Mouse (Mus musculus) liver, embryonic 11.5 days (tissue): ENCODE data around the gene Gabrb3. TPM values are rescaled to one million over a fixed set of nuclear protein-coding genes. Genes with fewer than 3 reads are reported as not detected.

ENCODE experiments used
- ATAC-seq: fragments of 200-750 bp; cut with Nextera tagmentation; replicated peaks from 2 replicates; pipeline ENCODE4 v1.8.0; 2017; ENCODE audit warnings: moderate number of reproducible peaks, mild to moderate bottlenecking, moderate TSS enrichment, moderate library complexity; ENCODE audit not compliant: low FRiP score
- DNase-seq: peaks from one replicate; pipeline ENCODE4 v3.0.0-alpha.2; 2017; ENCODE audit warnings: low spot score
- H3K27ac ChIP-seq: fragments of 300-500 bp; sonication (generic); 2 replicates; pipeline ENCODE4 v1.5.1; 2014; ENCODE audit warnings: mild to moderate bottlenecking, low read depth, low read length, control low read depth
- H3K27me3 ChIP-seq: fragments of 300-500 bp; sonication (generic); replicated peaks from 2 replicates; pipeline ENCODE4 v1.6.1; 2014; ENCODE audit warnings: low read length, mixed read lengths; ENCODE audit not compliant: control insufficient read depth, insufficient read depth
- H3K36me3 ChIP-seq: fragments of 300-500 bp; sonication (generic); 2 replicates; pipeline ENCODE4 v1.6.1; 2014; ENCODE audit warnings: mild to moderate bottlenecking, low read length, moderate library complexity, mixed read lengths; ENCODE audit not compliant: control insufficient read depth, insufficient read depth
- H3K4me1 ChIP-seq: fragments of 300-500 bp; sonication (generic); replicated peaks from 2 replicates; pipeline ENCODE4 v1.6.1; 2014; ENCODE audit warnings: low read length, mixed read lengths; ENCODE audit not compliant: control insufficient read depth, insufficient read depth
- H3K4me2 ChIP-seq: fragments of 300-500 bp; sonication (generic); 2 replicates; pipeline ENCODE4 v1.6.1; 2014; ENCODE audit warnings: mild to moderate bottlenecking, control low read depth, moderate library complexity
- H3K4me3 ChIP-seq: fragments of 300-500 bp; sonication (generic); 2 replicates; pipeline ENCODE4 v1.5.1; 2014; ENCODE audit warnings: low read depth, low read length, control low read depth
- H3K9ac ChIP-seq: fragments of 300-500 bp; sonication (generic); 2 replicates; pipeline ENCODE4 v1.6.1; 2014; ENCODE audit warnings: low read depth, low read length, control low read depth
- H3K9me3 ChIP-seq: fragments of 300-500 bp; sonication (generic); 2 replicates; pipeline ENCODE4 v1.6.1; 2016; ENCODE audit warnings: low read length, inconsistent platforms, mixed read lengths; ENCODE audit not compliant: control insufficient read depth
- WGBS: fragments of 180-500 bp; shearing (Covaris S2); extraction: QIAGEN DNeasy Blood & Tissue Kit; methylation state at CpG from one replicate; pipeline ENCODE4 v1.1.7; 2014; 5-methylcytosine and 5-hydroxymethylcytosine counted together
- polyA plus RNA-seq: library from polyadenylated mRNA; unstranded; fragments of >200 nt; fragmentation: Nextera tagmentation; extraction: Ambion mirVana; gene quantifications from 2 replicates; pipeline ENCODE4 v1.2.1, GENCODE M21; 2014

Gene Gabrb3
- polyA plus RNA-seq, 1 experiment from 2014 or later = 0.95 TPM

- H3K4me3 ChIP-seq = no peak overlapping the region
- ATAC-seq (no peak), DNase-seq (no peak)
- H3K27ac ChIP-seq = no peak overlapping the region
- no peaks in the 10 kb centered on the region for H3K36me3 ChIP-seq
- no peak overlapping the region for H3K9ac ChIP-seq
- WGBS = 87% methylated on average over 12 of the region's 12 CpGs
- H3K4me1 ChIP-seq = no peaks in the 10 kb centered on the region
- no peaks in the 10 kb centered on the region for H3K9me3 ChIP-seq
- H3K27me3 ChIP-seq = no peaks in the 10 kb centered on the region
- H3K4me2 ChIP-seq = no peak overlapping the region
These were observed 144.9 kb downstream of the Gabrb3 start for GRCm38 (mm10) chr7:57564403-57564802.

DNA sequence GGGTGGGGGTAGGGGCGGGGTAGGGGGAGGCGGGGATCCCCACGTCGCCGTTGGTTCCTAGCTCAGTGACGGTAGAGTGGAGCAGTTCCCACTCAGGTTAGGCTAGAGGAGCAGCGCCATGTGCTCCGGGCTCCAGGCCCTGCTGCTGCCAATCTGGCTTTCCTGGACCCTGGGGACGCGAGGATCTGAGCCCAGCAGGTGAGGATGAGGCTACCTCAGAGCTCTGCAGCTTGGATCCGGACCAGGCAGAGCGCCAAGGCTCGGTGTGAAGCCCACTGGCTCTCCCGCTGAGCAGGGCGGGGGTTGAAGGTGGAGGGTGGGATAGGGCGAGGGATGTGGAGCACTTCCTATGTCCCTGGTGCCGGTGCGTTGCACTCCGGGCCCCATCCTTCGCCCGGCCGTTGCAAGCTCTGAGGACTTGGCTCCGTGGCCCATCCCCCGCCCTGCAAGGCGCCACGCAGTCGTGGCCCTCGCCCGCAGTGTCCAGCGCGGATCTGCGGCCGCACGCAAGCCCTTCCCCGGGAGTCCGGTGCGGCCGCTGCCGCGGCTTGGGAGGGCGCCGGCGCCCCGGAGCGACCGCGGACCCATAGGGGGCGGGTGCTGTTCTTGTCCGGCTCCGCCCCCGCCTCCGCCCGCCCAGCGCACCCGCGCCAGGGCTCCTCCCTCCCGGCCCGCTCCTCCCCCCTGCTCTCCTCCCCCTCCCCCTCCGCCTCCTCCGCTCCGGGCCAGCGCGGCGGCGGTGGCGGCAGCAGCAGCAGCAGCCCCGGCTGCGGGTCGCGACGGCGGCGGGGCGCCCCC, 171.2 kb downstream of the Gabrb3 start:
- Histone ChIP-seq H3K9ac (no peak overlapping the region), H3K27me3 (peaks cover 34% of the 10 kb centered on the region), H3K4me1 (no peaks in the 10 kb centered on the region), H3K36me3 (no peaks in the 10 kb centered on the region), H3K4me3 (peak overlapping the region; percentile 53), H3K9me3 (no peaks in the 10 kb centered on the region), H3K4me2 (peak overlapping the region; percentile 81), H3K27ac (no peak overlapping the region)
- peak; percentile 91 for ATAC-seq
- under 1% methylated on average over 56 of the region's 74 CpGs for WGBS
- peak; percentile 75 for DNase-seq

DNA sequence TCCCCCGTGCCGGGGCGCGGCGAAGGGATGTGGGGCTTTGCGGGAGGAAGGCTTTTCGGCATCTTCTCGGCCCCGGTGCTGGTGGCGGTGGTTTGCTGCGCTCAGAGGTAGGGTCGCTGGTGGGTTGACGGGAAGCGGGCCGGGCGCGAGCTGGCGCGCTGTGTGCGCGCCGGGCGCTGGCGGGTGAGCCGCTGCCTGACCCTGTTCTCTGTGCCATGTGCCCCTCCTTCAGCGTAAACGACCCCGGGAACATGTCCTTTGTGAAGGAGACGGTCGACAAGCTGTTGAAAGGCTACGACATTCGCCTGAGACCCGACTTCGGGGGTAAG, 171.7 kb downstream of the Gabrb3 start:
- no peaks in the 10 kb centered on the region for H3K9me3 ChIP-seq
- peak overlapping the region; percentile 81 for H3K4me2 ChIP-seq
- H3K27ac ChIP-seq = no peak overlapping the region
- no peak for DNase-seq
- H3K27me3 ChIP-seq = peaks cover 34% of the 10 kb centered on the region
- no peak overlapping the region for H3K9ac ChIP-seq
- under 1% methylated on average over 29 of the region's 34 CpGs for WGBS
- H3K4me1 ChIP-seq = no peaks in the 10 kb centered on the region
- H3K4me3 ChIP-seq = peak overlapping the region; percentile 53
- H3K36me3 ChIP-seq = no peaks in the 10 kb centered on the region
- peak; percentile 42 for ATAC-seq

- Histone ChIP-seq H3K27me3 (peaks cover 34% of the 10 kb centered on the region), H3K27ac (no peak overlapping the region), H3K4me3 (peak overlapping the region; percentile 53), H3K9me3 (no peaks in the 10 kb centered on the region), H3K4me2 (peak overlapping the region; percentile 81), H3K9ac (no peak overlapping the region), H3K36me3 (no peaks in the 10 kb centered on the region), H3K4me1 (no peaks in the 10 kb centered on the region)
- WGBS = 2% methylated on average over 56 of the region's 56 CpGs
- ATAC-seq = peak; percentile 38; the same call in 1 of the 2 replicates
- peak; percentile 64 for DNase-seq
These were observed 172.3 kb downstream of the Gabrb3 start for GRCm38 (mm10) chr7:57591578-57592431.

GRCm38 (mm10) chr7:57597341-57597740, 177.8 kb downstream of the Gabrb3 start:
- Histone ChIP-seq H3K9me3 (no peaks in the 10 kb centered on the region), H3K4me1 (no peaks in the 10 kb centered on the region), H3K27ac (no peak overlapping the region), H3K4me2 (no peak overlapping the region), H3K9ac (no peak overlapping the region), H3K27me3 (peaks cover under 1% of the 10 kb centered on the region), H3K4me3 (no peak overlapping the region), H3K36me3 (no peaks in the 10 kb centered on the region)
- 75% methylated on average over 5 of the region's 5 CpGs for WGBS
- DNase-seq = no peak
- ATAC-seq = no peak

- Histone ChIP-seq H3K4me1 (no peaks in the 10 kb centered on the region), H3K4me2 (no peak overlapping the region), H3K27me3 (no peaks in the 10 kb centered on the region), H3K9ac (no peak overlapping the region), H3K36me3 (no peaks in the 10 kb centered on the region), H3K9me3 (no peaks in the 10 kb centered on the region), H3K27ac (no peak overlapping the region), H3K4me3 (no peak overlapping the region)
- WGBS = 49% methylated on average over 3 of the region's 3 CpGs
- ATAC-seq (no peak), DNase-seq (no peak)
These were observed 199.2 kb downstream of the Gabrb3 start for GRCm38 (mm10) chr7:57618697-57619096.

DNA sequence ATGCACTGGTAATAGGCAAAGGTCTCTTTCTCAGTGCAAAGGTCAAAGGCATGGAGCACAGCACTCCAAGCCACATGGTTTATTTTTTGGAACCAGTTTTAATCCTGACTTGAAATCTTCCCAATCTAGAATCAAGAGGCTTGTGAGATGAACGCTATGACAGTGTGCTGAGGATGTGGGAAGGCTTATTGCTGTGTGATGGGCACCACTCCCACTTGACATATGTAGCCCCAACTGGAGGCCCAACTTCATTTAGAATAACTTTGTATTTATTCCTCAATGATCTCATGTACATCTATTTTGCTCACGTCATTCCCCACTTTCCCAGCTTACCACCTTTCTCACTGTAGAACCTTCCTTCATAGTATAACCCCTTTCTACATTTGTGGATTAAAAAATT, 200.5 kb downstream of the Gabrb3 start:
- Histone ChIP-seq H3K27me3 (no peaks in the 10 kb centered on the region), H3K9ac (no peak overlapping the region), H3K4me2 (no peak overlapping the region), H3K9me3 (no peaks in the 10 kb centered on the region), H3K4me3 (no peak overlapping the region), H3K4me1 (no peaks in the 10 kb centered on the region), H3K27ac (no peak overlapping the region), H3K36me3 (no peaks in the 10 kb centered on the region)
- ATAC-seq (no peak), DNase-seq (no peak)
- 96% methylated on average over 2 of the region's 2 CpGs for WGBS

DNA sequence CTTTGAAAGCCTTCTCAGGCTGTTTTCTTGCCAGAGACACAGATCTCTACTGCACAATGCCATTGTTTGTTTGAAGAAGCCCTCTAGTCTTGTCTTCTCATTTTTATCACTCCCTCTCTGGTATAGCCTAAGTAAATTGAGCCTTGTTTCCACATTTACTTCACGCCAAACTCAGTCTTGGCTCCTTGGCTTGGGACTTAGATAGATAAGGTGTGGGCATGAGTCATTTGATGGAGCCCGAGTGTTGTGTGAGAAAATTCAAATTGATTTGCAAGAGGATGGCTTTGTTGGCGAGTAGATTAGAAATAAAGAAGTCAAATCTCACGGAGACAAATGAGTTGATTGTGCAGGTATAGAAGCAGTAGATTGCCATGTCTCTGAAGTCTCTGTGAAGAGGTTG, 204.2 kb downstream of the Gabrb3 start:
- DNase-seq (no peak), ATAC-seq (no peak)
- Histone ChIP-seq H3K4me1 (no peaks in the 10 kb centered on the region), H3K27me3 (no peaks in the 10 kb centered on the region), H3K9ac (no peak overlapping the region), H3K9me3 (no peaks in the 10 kb centered on the region), H3K4me3 (no peak overlapping the region), H3K27ac (no peak overlapping the region), H3K4me2 (no peak overlapping the region), H3K36me3 (no peaks in the 10 kb centered on the region)
- WGBS = 69% methylated on average over 4 of the region's 4 CpGs
